Mouse (Mus musculus) megakaryocyte, embryonic 14.5 days (primary cell): Measurements from ENCODE around the gene Pcdh17.

ENCODE experiments used
- FLI1 ChIP-seq: IDR thresholded peaks from 2 replicates; pipeline ENCODE4 v1.6.1; 2012; ENCODE audit warnings: low read length, inconsistent platforms, mixed read lengths
- GATA1 ChIP-seq: IDR thresholded peaks from 3 replicates; pipeline ENCODE4 v1.6.1; 2012; ENCODE audit warnings: mixed read lengths, low read length, inconsistent platforms, borderline replicate concordance

GRCm38 (mm10) chr14:84547513-84548194, 104.3 kb downstream of the Pcdh17 start:
- TF ChIP-seq GATA1 (no peak), FLI1 (no peak)
